Mouse (Mus musculus) cerebellum, postnatal 4 days (tissue): ENCODE data around the gene Olfr262.
"Not testable (repeated sequence)": the region's sequence is repeated elsewhere in the genome, so short reads cannot be mapped to it uniquely, and the experiment has no call there.

Source experiments
- DNase-seq, 2 experiments: peaks; one replicate each; pipeline ENCODE4 v3.0.0; 2022; ENCODE audit warnings: low spot score in 2 of 2, mixed read lengths in 1 of 2

Olfr262 gene

DNA sequence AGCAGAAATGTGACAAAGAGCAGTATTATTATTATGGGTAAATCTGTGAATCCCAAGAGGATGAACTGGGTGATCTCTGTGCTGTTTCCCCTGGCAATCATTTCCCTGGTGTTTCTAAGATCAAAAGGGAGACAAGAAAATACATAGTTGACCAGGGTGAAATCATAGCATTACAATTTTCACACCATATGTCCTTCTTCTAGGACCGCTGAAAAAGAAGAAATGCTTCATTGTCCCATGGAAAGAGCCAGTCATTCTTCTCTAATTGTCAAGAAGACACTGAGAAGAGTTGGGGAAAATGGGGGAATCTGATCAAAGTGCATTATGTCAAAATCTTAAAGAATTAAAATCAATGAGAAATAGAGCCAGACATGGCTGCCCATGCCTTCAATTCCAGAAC, at the start of gene Olfr262:
TSS of gene Olfr262 (minus strand) at position 101 of the 400 bp plus-strand sequence.
- no peak for DNase-seq

GRCm38 (mm10) chr19:12279554-12279953, 38.1 kb upstream of the Olfr262 start, which contains the start of gene Olfr1434:
TSS of gene Olfr1434 (plus strand) at chr19:12279854.
- no peak for DNase-seq

DNA sequence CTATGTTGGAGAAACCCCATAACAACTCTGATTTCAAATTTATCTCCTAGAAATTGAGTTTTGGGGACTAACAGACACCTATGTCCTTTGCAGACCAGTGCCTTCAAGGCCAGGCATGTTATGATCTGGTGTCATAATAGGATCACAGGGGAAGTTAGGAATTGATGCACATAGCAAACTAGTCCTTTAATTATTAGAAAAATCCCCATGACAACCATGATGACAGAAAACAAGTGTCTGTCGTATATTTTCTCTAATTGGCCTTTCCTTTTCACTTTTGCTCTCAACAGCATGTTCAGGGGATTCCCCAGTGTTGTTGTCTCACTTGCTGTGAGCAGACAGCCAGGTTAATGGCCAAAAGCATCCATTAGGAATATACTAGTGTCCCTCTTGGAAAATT, 19.3 kb upstream of the Olfr262 start, which contains the start of gene Olfr235:
TSS of gene Olfr235 (plus strand) at position 301 of the 400 bp plus-strand sequence.
- no peak for DNase-seq

GRCm38 (mm10) chr19:12232496-12232895, 9.0 kb downstream of the Olfr262 start, which contains the start of gene Olfr1432:
TSS of gene Olfr1432 (minus strand) at chr19:12232596.
- not testable (repeated sequence) for DNase-seq

DNA sequence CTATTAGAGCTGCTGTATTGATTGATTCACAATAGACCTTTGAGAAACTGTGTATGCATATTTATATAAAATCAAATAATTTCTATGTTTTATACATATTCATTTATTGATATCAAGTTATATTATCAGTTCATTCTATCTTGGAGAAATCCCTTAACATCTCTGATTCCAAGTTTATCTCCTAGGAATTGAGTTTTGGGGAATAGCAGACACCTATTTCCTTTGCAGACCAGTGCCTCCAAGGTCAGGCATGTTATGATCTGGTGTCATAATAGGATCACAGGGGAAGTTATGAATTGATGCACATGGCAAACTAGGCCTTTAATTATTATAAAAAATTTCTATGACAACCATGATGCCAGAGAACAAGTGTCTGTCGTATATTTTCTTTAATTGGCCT, 41.1 kb downstream of the Olfr262 start, which contains the start of gene Olfr1431:
TSS of gene Olfr1431 (plus strand) at position 301 of the 400 bp plus-strand sequence.
- no peak for DNase-seq

- not testable (repeated sequence) for DNase-seq
Observed at GRCm38 (mm10) chr19:12199076-12199475, 42.4 kb downstream of the Olfr262 start.
